Mouse (Mus musculus): ENCODE data around the gene Bche. TPM values are rescaled to one million over a fixed set of nuclear protein-coding genes. Genes with fewer than 3 reads are reported as not detected.

The Bche gene
- polyA plus RNA-seq, 1 experiment from 2014 or later = 12.0 TPM

GRCm38 (mm10) chr3:73668172-73668571 lies 40.0 kb downstream of the Bche start:
- WGBS = 51% methylated on average over 5 of the region's 5 CpGs
- Histone ChIP-seq H3K27ac (peak overlapping the region; percentile 41; the same call in 1 of the 2 replicates), H3K27me3 (replicated peaks) (no peaks in the 10 kb centered on the region), H3K4me2 (no peak overlapping the region), H3K36me3 (no peaks in the 10 kb centered on the region), H3K9ac (no peak overlapping the region), H3K4me3 (replicated peaks) (no peak overlapping the region), H3K9me3 (no peaks in the 10 kb centered on the region), H3K4me1 (no peaks in the 10 kb centered on the region)
- ATAC-seq (ENCODE audit: insufficient read depth, low FRiP score, low read depth) = peak; percentile 27; the same call in 1 of the 2 replicates

GRCm38 (mm10) chr3:73667245-73668131 lies 40.7 kb downstream of the Bche start:
- H3K9me3 ChIP-seq = no peaks in the 10 kb centered on the region
- H3K4me3 ChIP-seq (replicated peaks) = no peak overlapping the region
- no peak overlapping the region for H3K4me2 ChIP-seq
- H3K36me3 ChIP-seq = no peaks in the 10 kb centered on the region
- no peaks in the 10 kb centered on the region for H3K27me3 ChIP-seq (replicated peaks)
- no peak overlapping the region for H3K27ac ChIP-seq
- peak; percentile 47; the same call in 1 of the 2 replicates for ATAC-seq (ENCODE audit: insufficient read depth, low FRiP score, low read depth)
- H3K9ac ChIP-seq = no peak overlapping the region
- H3K4me1 ChIP-seq = no peaks in the 10 kb centered on the region
- 55% methylated on average over 3 of the region's 3 CpGs for WGBS

- no peak for ATAC-seq (ENCODE audit: insufficient read depth, low FRiP score, low read depth)
Observed at GRCm38 (mm10) chr3:73650281-73650680, 57.9 kb downstream of the Bche start.

GRCm38 (mm10) chr3:73647064-73647463 lies 61.2 kb downstream of the Bche start:
- ATAC-seq (ENCODE audit: insufficient read depth, low FRiP score, low read depth) = no peak
- Histone ChIP-seq H3K4me3 (replicated peaks) (no peak overlapping the region), H3K27ac (no peak overlapping the region), H3K4me2 (no peak overlapping the region), H3K9me3 (no peaks in the 10 kb centered on the region), H3K36me3 (no peaks in the 10 kb centered on the region), H3K27me3 (replicated peaks) (no peaks in the 10 kb centered on the region), H3K4me1 (no peaks in the 10 kb centered on the region), H3K9ac (no peak overlapping the region)
- 87% methylated on average over 2 of the region's 2 CpGs for WGBS

More at GRCm38 (mm10) chr3:73650281-73650680, 57.9 kb downstream of the Bche start:
- H3K9me3 ChIP-seq = no peaks in the 10 kb centered on the region
- H3K27me3 ChIP-seq (replicated peaks) = no peaks in the 10 kb centered on the region
- no peak overlapping the region for H3K27ac ChIP-seq
- H3K4me3 ChIP-seq (replicated peaks) = no peak overlapping the region
- no peak overlapping the region for H3K9ac ChIP-seq
- H3K36me3 ChIP-seq = no peaks in the 10 kb centered on the region
- no peak overlapping the region for H3K4me2 ChIP-seq
- no peaks in the 10 kb centered on the region for H3K4me1 ChIP-seq

- WGBS = 73% methylated on average over 2 of the region's 2 CpGs
- Histone ChIP-seq H3K4me3 (replicated peaks) (no peak overlapping the region), H3K27ac (no peak overlapping the region), H3K9me3 (no peaks in the 10 kb centered on the region), H3K4me2 (no peak overlapping the region), H3K9ac (no peak overlapping the region), H3K27me3 (replicated peaks) (no peaks in the 10 kb centered on the region), H3K36me3 (no peaks in the 10 kb centered on the region), H3K4me1 (no peaks in the 10 kb centered on the region)
- ATAC-seq (ENCODE audit: insufficient read depth, low FRiP score, low read depth) = no peak
Observed at GRCm38 (mm10) chr3:73611421-73611820, 96.8 kb downstream of the Bche start.

GRCm38 (mm10) chr3:73591757-73592533 lies 116.3 kb downstream of the Bche start:
- no peaks in the 10 kb centered on the region for H3K9me3 ChIP-seq
- no peaks in the 10 kb centered on the region for H3K4me1 ChIP-seq
- ATAC-seq (ENCODE audit: insufficient read depth, low FRiP score, low read depth) = no peak
- no peak overlapping the region for H3K4me3 ChIP-seq (replicated peaks)
- no peak overlapping the region for H3K4me2 ChIP-seq
- no peaks in the 10 kb centered on the region for H3K27me3 ChIP-seq (replicated peaks)
- no peak overlapping the region for H3K9ac ChIP-seq
- WGBS = 71% methylated on average over 5 of the region's 5 CpGs
- H3K36me3 ChIP-seq = no peaks in the 10 kb centered on the region
- H3K27ac ChIP-seq = no peak overlapping the region
